In genomic region chr1:25644256-25644655, GRCm38 (mm10) we compare ENCODE assay signal across 21 mouse cellular contexts.
"Had no signal": no experiment of that assay in that cellular context is flagged by ENCODE, and none has a peak within 500 bp of the region (broad histone marks: within the 10 kb centered on the region; RNA-seq: fewer than 3 reads in every experiment).

No protein-coding gene starts in this region.

- H3K9ac ChIP-seq: intestine, embryonic 15.5 days; limb, embryonic 12.5 days; limb, embryonic 15.5 days; liver, embryonic 14.5 days; liver, postnatal 0 days; lung, embryonic 14.5 days; midbrain, embryonic 12.5 days; midbrain, embryonic 15.5 days; neural tube, embryonic 12.5 days; neural tube, embryonic 15.5 days had no signal

- H3K4me3 ChIP-seq: intestine, embryonic 15.5 days; limb, embryonic 12.5 days; limb, embryonic 15.5 days; midbrain, embryonic 12.5 days; midbrain, embryonic 15.5 days; neural tube, embryonic 12.5 days; neural tube, embryonic 15.5 days had no signal

- H3K27ac ChIP-seq: intestine, embryonic 15.5 days; limb, embryonic 12.5 days; limb, embryonic 15.5 days; liver, embryonic 14.5 days; macrophage; midbrain, embryonic 12.5 days; midbrain, embryonic 15.5 days; neural tube, embryonic 12.5 days; neural tube, embryonic 15.5 days had no signal

- H3K36me3 ChIP-seq: intestine, embryonic 15.5 days; limb, embryonic 12.5 days; limb, embryonic 15.5 days; midbrain, embryonic 12.5 days; midbrain, embryonic 15.5 days; neural tube, embryonic 12.5 days; neural tube, embryonic 15.5 days had no signal

- H3K9me3 ChIP-seq: intestine, embryonic 15.5 days; limb, embryonic 12.5 days; limb, embryonic 15.5 days; midbrain, embryonic 15.5 days; neural tube, embryonic 12.5 days; neural tube, embryonic 15.5 days had no signal

- H3K4me2 ChIP-seq: intestine, embryonic 15.5 days; limb, embryonic 12.5 days; limb, embryonic 15.5 days; liver, embryonic 11.5 days; lung, embryonic 14.5 days; midbrain, embryonic 12.5 days; midbrain, embryonic 15.5 days; neural tube, embryonic 12.5 days; neural tube, embryonic 15.5 days had no signal

- H3K27me3 ChIP-seq: intestine, embryonic 15.5 days; limb, embryonic 12.5 days; limb, embryonic 15.5 days; midbrain, embryonic 12.5 days; midbrain, embryonic 15.5 days; neural tube, embryonic 12.5 days; neural tube, embryonic 15.5 days had no signal

- DNase-seq: kidney, adult 11 months; kidney, adult 9 months; kidney, postnatal 14 days; kidney, postnatal 4 days; layer of hippocampus, postnatal 36 days; liver, postnatal 0 days; lung, embryonic 14.5 days; right cerebral cortex, adult 18-20 months; thymus, adult 2 months; thymus, postnatal 25 days had no signal

- ATAC-seq: intestine, embryonic 15.5 days; liver, postnatal 0 days; lung, postnatal 0 days; midbrain, embryonic 15.5 days had no signal

- H3K4me1 ChIP-seq: intestine, embryonic 15.5 days; limb, embryonic 12.5 days; limb, embryonic 15.5 days; midbrain, embryonic 12.5 days; midbrain, embryonic 15.5 days; neural tube, embryonic 12.5 days; neural tube, embryonic 15.5 days had no signal
